Mouse (Mus musculus) ES-Bruce4 (cell line): ENCODE measurements at regions not wholly inside any gene's neighbourhood (a gene's known extent, or its start where the extent isn't known, plus 50 kb on each side); places are given as distances from the start of the nearest gene placed in this dataset.
"Not testable (repeated sequence)": the region's sequence is repeated elsewhere in the genome, so short reads cannot be mapped to it uniquely, and the experiment has no call there.

Experiments
- H3K27ac ChIP-seq: 2 replicates; pipeline ENCODE4 v1.5.1; 2012; ENCODE audit warnings: low read length, inconsistent platforms; ENCODE audit not compliant: insufficient read depth
- H3K27me3 ChIP-seq: 2 replicates; pipeline ENCODE4 v1.6.1; 2012; ENCODE audit warnings: mild to moderate bottlenecking, low read length, inconsistent platforms; ENCODE audit not compliant: control insufficient read depth, poor library complexity, insufficient read depth, severe bottlenecking
- H3K36me3 ChIP-seq: 2 replicates; pipeline ENCODE4 v1.6.1; 2012; ENCODE audit warnings: inconsistent platforms, mild to moderate bottlenecking, low read length, moderate library complexity; ENCODE audit not compliant: control insufficient read depth, poor library complexity, insufficient read depth, severe bottlenecking
- H3K4me1 ChIP-seq: one replicate; pipeline ENCODE4 v1.8.1; 2011; ENCODE audit warnings: low read length; ENCODE audit not compliant: control insufficient read depth, insufficient read depth
- H3K4me3 ChIP-seq: 2 replicates; pipeline ENCODE4 v1.5.1; 2011; ENCODE audit warnings: low read depth, mild to moderate bottlenecking, low read length
- H3K9ac ChIP-seq: 2 replicates; pipeline ENCODE4 v1.6.1; 2012; ENCODE audit warnings: low read depth, mild to moderate bottlenecking, inconsistent platforms; ENCODE audit not compliant: poor library complexity, severe bottlenecking
- H3K9me3 ChIP-seq: replicated peaks from 2 replicates; pipeline ENCODE4 v1.6.1; 2012; ENCODE audit warnings: mild to moderate bottlenecking, low read length, inconsistent platforms; ENCODE audit not compliant: control insufficient read depth, poor library complexity, insufficient read depth, severe bottlenecking
- CTCF ChIP-seq: IDR thresholded peaks from one replicate; pipeline ENCODE4 v1.8.1; 2011; ENCODE audit warnings: low read depth, low read length
- EP300 ChIP-seq: IDR thresholded peaks from 2 replicates; pipeline ENCODE4 v1.6.1; 2011; ENCODE audit warnings: low read depth, low read length; ENCODE audit not compliant: insufficient read depth
- POLR2A ChIP-seq: IDR thresholded peaks from one replicate; pipeline ENCODE4 v1.8.1; 2011; ENCODE audit warnings: low read length; ENCODE audit not compliant: insufficient read depth

- H3K4me1 ChIP-seq, result no peaks in the 10 kb centered on the region
- no peaks in the 10 kb centered on the region for H3K27me3 ChIP-seq
- no peaks in the 10 kb centered on the region for H3K36me3 ChIP-seq
- no peak overlapping the region for H3K9ac ChIP-seq
- H3K27ac ChIP-seq, result no peak overlapping the region
- TF ChIP-seq POLR2A (no peak), EP300 (no peak), CTCF (no peak)
- H3K9me3 ChIP-seq, result no peaks in the 10 kb centered on the region
- H3K4me3 ChIP-seq, result no peak overlapping the region
Observed at GRCm38 (mm10) chr12:48387724-48388123, 994.7 kb upstream of the Foxg1 start.

- Histone ChIP-seq H3K9me3 (no peaks in the 10 kb centered on the region), H3K4me3 (no peak overlapping the region), H3K27me3 (no peaks in the 10 kb centered on the region), H3K36me3 (no peaks in the 10 kb centered on the region), H3K27ac (no peak overlapping the region), H3K4me1 (no peaks in the 10 kb centered on the region), H3K9ac (no peak overlapping the region)
- TF ChIP-seq EP300, result no peak
Observed at GRCm38 (mm10) chr12:48388192-48388812, 994.2 kb upstream of the Foxg1 start.

GRCm38 (mm10) chr12:48391008-48391407 lies 991.5 kb upstream of the Foxg1 start:
- H3K36me3 ChIP-seq, result no peaks in the 10 kb centered on the region
- H3K27ac ChIP-seq, result no peak overlapping the region
- H3K4me1 ChIP-seq, result no peaks in the 10 kb centered on the region
- H3K9me3 ChIP-seq, result no peaks in the 10 kb centered on the region
- TF ChIP-seq POLR2A (no peak), EP300 (no peak)
- H3K27me3 ChIP-seq, result no peaks in the 10 kb centered on the region
- no peak overlapping the region for H3K9ac ChIP-seq
- no peak overlapping the region for H3K4me3 ChIP-seq

- Histone ChIP-seq H3K36me3 (no peaks in the 10 kb centered on the region), H3K27ac (no peak overlapping the region), H3K9me3 (no peaks in the 10 kb centered on the region), H3K9ac (no peak overlapping the region), H3K27me3 (no peaks in the 10 kb centered on the region), H3K4me1 (no peaks in the 10 kb centered on the region), H3K4me3 (no peak overlapping the region)
- TF ChIP-seq EP300, result no peak
- TF ChIP-seq CTCF, result no peak
- no peak for TF ChIP-seq POLR2A
Observed at GRCm38 (mm10) chr12:48439333-48440046, 943.0 kb upstream of the Foxg1 start.

GRCm38 (mm10) chr12:48448719-48449118 lies 933.7 kb upstream of the Foxg1 start:
- H3K4me1 ChIP-seq, H3K36me3 ChIP-seq, H3K27me3 ChIP-seq, H3K27ac ChIP-seq, H3K4me3 ChIP-seq, H3K9ac ChIP-seq: not testable (repeated sequence)
- H3K9me3 ChIP-seq, result peaks cover 10% of the 10 kb centered on the region; the same call in 1 of the 2 replicates

GRCm38 (mm10) chr12:48462392-48462791 lies 920.1 kb upstream of the Foxg1 start:
- TF ChIP-seq POLR2A (no peak), CTCF (no peak), EP300 (no peak)
- H3K27ac ChIP-seq, result no peak overlapping the region
- H3K36me3 ChIP-seq, result no peaks in the 10 kb centered on the region

More at GRCm38 (mm10) chr12:48462392-48462791, 920.1 kb upstream of the Foxg1 start:
- Histone ChIP-seq H3K9ac (no peak overlapping the region), H3K9me3 (no peaks in the 10 kb centered on the region), H3K4me1 (no peaks in the 10 kb centered on the region), H3K4me3 (no peak overlapping the region), H3K27me3 (no peaks in the 10 kb centered on the region)
